Mouse (Mus musculus) cerebellum, postnatal 4 days (tissue): ENCODE measurements around the gene Ktn1.
A peak's percentile ranks its signal among the peaks of the same experiment; 100 is the strongest.

ENCODE experiments used
- DNase-seq, 2 experiments: peaks; one replicate each; pipeline ENCODE4 v3.0.0; 2022; ENCODE audit warnings: low spot score in 2 of 2, mixed read lengths in 1 of 2

The Ktn1 gene

GRCm38 (mm10) chr14:47648218-47648617 is at the start of gene Ktn1:
TSS of gene Ktn1 (plus strand) at chr14:47648448.
- no peak for DNase-seq

- DNase-seq, result no peak
Measured at GRCm38 (mm10) chr14:47613254-47613653, 35.0 kb upstream of the Ktn1 start.

GRCm38 (mm10) chr14:47618891-47619290 is 29.4 kb upstream of the Ktn1 start:
- no peak for DNase-seq

GRCm38 (mm10) chr14:47621901-47622300 is 26.3 kb upstream of the Ktn1 start:
- no peak for DNase-seq

- DNase-seq, result no peak
Measured at GRCm38 (mm10) chr14:47624837-47625236, 23.4 kb upstream of the Ktn1 start.

GRCm38 (mm10) chr14:47626143-47626542 is 22.1 kb upstream of the Ktn1 start:
- no peak for DNase-seq

GRCm38 (mm10) chr14:47626812-47627211 is 21.4 kb upstream of the Ktn1 start:
- no peak for DNase-seq

GRCm38 (mm10) chr14:47627360-47627759 is 20.9 kb upstream of the Ktn1 start:
- no peak for DNase-seq

- no peak for DNase-seq
Measured at GRCm38 (mm10) chr14:47632419-47632818, 15.8 kb upstream of the Ktn1 start.

- DNase-seq, result peak in 1 of 2 experiments; percentile 6
Measured at GRCm38 (mm10) chr14:47634410-47634809, 13.8 kb upstream of the Ktn1 start.

GRCm38 (mm10) chr14:47634846-47635245 is 13.4 kb upstream of the Ktn1 start:
- DNase-seq, result no peak

- DNase-seq, result no peak
Measured at GRCm38 (mm10) chr14:47638316-47638895, 9.8 kb upstream of the Ktn1 start.

- no peak for DNase-seq
Measured at GRCm38 (mm10) chr14:47645620-47646019, 2.6 kb upstream of the Ktn1 start.

- no peak for DNase-seq
Measured at GRCm38 (mm10) chr14:47646246-47646645, 2.0 kb upstream of the Ktn1 start.

- DNase-seq, result no peak
Measured at GRCm38 (mm10) chr14:47646696-47647516, 1.3 kb upstream of the Ktn1 start.

- peak; percentile 40 to 67 for DNase-seq
Measured at GRCm38 (mm10) chr14:47648706-47649630, 720 bp downstream of the Ktn1 start.

GRCm38 (mm10) chr14:47649631-47650337 is 1.5 kb downstream of the Ktn1 start:
- DNase-seq, result peak in 1 of 2 experiments; percentile 37

GRCm38 (mm10) chr14:47650338-47650720 is 2.1 kb downstream of the Ktn1 start:
- no peak for DNase-seq

- DNase-seq, result no peak
Measured at GRCm38 (mm10) chr14:47651272-47651671, 3.0 kb downstream of the Ktn1 start.

GRCm38 (mm10) chr14:47655444-47655843 is 7.2 kb downstream of the Ktn1 start:
- no peak for DNase-seq

GRCm38 (mm10) chr14:47663844-47664469 is 15.7 kb downstream of the Ktn1 start:
- no peak for DNase-seq
